Mouse (Mus musculus): ENCODE results near the gene Gabarap.
"Not testable (repeated sequence)": the region's sequence is repeated elsewhere in the genome, so short reads cannot be mapped to it uniquely, and the experiment has no call there.

Gene Gabarap

GRCm38 (mm10) chr11:69998567-69999491, 7.9 kb downstream of the Gabarap start:
- no peak for DNase-seq (ENCODE audit: low spot score in 2 of 2)

GRCm38 (mm10) chr11:69999666-70000065, 8.7 kb downstream of the Gabarap start:
- DNase-seq (ENCODE audit: low spot score in 2 of 2) = no peak

- peak; percentile 84 to 87 for DNase-seq (ENCODE audit: low spot score in 2 of 2)
Measured at GRCm38 (mm10) chr11:70000396-70000898, 9.5 kb downstream of the Gabarap start, which contains the start of gene Dvl2. Dvl2 (plus strand) TSS chr11:70000595.

DNA sequence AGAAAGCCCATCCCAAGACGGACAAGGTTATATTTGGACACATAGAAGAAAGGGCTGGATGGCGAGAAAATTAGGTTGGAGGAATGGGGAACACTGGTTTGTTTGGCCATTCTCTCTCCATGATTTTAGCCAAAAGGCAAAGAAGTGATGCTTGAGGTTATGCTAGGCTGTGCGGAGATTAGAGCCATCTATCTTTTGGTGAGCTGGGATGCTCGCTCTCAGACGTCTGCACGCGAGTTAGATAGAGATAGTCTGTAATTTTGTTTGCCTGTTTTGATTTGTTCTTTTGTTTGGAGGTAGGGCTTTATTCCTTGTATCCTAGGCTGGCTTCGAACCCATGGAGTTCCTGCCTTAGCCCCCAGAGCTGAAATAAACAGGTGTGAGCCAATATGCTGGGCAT, 10.2 kb downstream of the Gabarap start:
- DNase-seq (ENCODE audit: low spot score in 2 of 2) = no peak

DNA sequence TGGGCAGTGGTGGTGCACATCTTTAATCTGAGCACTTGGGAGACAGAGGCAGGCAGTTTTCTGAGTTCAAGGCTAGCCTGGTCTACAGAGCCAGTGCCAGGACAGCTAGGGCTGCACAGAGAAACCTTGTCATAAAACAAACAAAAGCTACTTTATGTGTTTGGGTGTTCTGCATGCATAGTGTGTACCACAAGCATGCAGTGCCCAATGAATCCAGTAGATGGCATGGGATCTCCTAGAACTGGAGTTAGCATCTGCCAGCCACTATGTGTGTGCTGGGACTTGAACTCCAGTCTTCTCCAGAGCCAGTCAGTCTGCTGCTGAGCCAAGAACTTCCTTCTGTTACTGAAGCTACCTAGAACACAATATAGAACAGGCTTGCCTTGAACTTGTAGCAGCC, 10.9 kb downstream of the Gabarap start:
- DNase-seq (ENCODE audit: low spot score in 2 of 2) = no peak

DNA sequence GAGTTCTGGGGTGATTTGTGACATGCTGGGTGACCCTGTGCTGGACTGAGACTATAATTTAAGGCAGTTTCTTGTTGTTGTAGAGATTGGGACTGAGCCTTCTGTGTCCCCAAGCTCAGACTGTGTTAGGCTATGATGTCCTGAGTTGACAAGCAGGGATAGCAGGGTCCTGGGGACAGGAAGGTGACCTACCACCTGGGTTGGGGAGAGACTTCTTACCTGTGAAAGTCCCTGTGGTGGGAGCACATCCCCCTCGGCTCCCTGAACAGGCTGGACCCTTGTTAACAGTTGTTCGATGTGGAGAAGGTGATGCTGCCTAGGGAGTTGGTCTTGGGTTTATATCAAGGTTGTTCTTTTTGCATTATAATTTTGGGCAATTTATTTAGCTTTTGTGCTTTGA, 11.5 kb downstream of the Gabarap start:
- DNase-seq (ENCODE audit: low spot score in 2 of 2) = no peak

DNA sequence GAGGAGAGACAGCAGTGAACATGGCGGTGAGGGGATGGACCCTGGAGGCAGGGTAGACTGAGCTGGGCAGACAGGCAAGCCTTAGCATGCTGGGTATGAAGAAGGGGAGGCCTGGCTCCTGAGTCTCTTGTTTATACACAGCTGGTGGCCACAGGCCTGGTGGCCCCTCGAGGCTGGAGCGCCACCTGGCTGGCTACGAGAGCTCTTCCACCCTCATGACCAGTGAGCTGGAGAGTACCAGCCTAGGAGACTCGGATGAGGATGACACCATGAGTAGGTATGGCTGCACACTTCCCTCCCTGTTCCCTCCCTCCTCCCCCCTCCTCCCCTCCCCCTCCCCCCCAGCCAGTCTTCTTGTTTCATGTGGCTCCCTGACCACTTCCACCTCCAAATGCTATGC, 14.6 kb downstream of the Gabarap start:
- DNase-seq (ENCODE audit: low spot score in 2 of 2) = no peak

GRCm38 (mm10) chr11:70010033-70010432, 19.1 kb downstream of the Gabarap start:
- no peak for DNase-seq (ENCODE audit: low spot score in 2 of 2)

- DNase-seq (ENCODE audit: low spot score in 2 of 2) = no peak
Measured at GRCm38 (mm10) chr11:70010548-70010947, 19.6 kb downstream of the Gabarap start.

GRCm38 (mm10) chr11:70010961-70011360, 20.0 kb downstream of the Gabarap start:
- no peak for DNase-seq (ENCODE audit: low spot score in 2 of 2)

DNA sequence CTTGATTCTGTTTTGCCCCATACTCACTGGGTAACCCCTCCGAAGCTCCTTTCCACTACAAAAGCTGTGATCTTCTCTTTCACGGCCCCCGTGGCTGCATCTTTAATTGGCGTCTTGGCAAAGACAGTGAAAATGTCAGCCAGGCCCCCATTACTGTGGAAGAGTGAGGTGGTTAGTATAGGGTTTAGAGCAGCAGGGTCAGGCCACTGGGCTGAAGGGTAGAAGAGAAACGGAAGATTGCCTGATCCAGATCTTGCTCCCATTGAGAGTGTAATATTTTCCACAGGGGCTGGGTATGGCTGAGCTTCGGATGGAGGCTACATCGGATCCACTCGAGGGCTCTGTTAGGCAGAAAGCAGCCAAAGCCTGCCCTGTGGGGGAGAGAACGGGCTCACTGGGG, 22.0 kb downstream of the Gabarap start:
- DNase-seq (ENCODE audit: low spot score in 2 of 2) = no peak

DNA sequence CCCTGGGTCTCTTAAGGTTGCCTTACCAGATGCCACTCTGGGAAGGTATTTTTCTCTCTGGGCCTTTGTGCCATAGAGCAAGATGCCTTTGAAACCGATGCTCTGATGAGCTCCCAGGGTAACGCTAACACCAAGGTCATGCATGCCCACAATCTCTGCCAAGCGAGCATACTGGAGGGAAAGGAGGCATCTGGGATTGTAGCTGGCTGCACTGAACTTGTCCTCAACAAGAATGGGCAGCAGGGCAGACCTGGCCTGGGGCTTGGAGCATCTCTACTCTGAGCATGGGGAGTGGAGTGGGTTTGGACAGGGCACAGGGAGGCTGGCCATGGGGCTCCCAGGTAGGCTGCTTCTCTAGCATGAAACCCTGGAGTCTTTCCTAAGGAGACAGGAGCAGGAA, 22.5 kb downstream of the Gabarap start:
- DNase-seq (ENCODE audit: low spot score in 2 of 2) = no peak

- no peak for DNase-seq (ENCODE audit: low spot score in 2 of 2)
Measured at GRCm38 (mm10) chr11:70014051-70014450, 23.1 kb downstream of the Gabarap start.

- DNase-seq (ENCODE audit: low spot score in 2 of 2) = peak; percentile 74 to 81
Measured at GRCm38 (mm10) chr11:70014880-70015558, 24.1 kb downstream of the Gabarap start, which contains the start of gene Acadvl. Acadvl (minus strand) TSS chr11:70015411.

DNA sequence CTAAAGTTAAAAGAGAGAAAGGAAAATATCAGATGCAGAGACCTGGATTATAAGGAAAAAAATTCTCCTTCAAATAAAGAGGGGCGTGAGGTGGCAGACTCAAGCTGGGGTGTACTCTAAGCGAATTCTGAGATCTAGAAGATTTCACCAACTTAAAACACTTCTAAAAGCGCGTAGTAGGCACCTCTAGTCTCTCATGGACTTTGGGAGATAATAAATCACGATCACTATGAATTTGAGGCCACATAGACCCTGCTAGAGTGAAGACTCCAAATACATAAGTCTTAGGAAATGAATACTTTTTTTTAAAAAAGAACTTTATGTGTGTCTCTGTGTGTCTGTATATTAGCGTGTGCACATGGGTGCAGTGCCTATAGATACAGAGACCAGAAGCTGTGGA, 24.7 kb downstream of the Gabarap start:
- no peak for DNase-seq (ENCODE audit: low spot score in 2 of 2)

GRCm38 (mm10) chr11:70016177-70016576, 25.2 kb downstream of the Gabarap start:
- not testable (repeated sequence) for DNase-seq (ENCODE audit: low spot score in 2 of 2)

GRCm38 (mm10) chr11:70016669-70017068, 25.7 kb downstream of the Gabarap start, which contains the start of gene Dlg4:
Dlg4 (plus strand) TSS chr11:70016942.
- no peak for DNase-seq (ENCODE audit: low spot score in 2 of 2)

GRCm38 (mm10) chr11:70017199-70017767, 26.3 kb downstream of the Gabarap start:
- no peak for DNase-seq (ENCODE audit: low spot score in 2 of 2)

DNA sequence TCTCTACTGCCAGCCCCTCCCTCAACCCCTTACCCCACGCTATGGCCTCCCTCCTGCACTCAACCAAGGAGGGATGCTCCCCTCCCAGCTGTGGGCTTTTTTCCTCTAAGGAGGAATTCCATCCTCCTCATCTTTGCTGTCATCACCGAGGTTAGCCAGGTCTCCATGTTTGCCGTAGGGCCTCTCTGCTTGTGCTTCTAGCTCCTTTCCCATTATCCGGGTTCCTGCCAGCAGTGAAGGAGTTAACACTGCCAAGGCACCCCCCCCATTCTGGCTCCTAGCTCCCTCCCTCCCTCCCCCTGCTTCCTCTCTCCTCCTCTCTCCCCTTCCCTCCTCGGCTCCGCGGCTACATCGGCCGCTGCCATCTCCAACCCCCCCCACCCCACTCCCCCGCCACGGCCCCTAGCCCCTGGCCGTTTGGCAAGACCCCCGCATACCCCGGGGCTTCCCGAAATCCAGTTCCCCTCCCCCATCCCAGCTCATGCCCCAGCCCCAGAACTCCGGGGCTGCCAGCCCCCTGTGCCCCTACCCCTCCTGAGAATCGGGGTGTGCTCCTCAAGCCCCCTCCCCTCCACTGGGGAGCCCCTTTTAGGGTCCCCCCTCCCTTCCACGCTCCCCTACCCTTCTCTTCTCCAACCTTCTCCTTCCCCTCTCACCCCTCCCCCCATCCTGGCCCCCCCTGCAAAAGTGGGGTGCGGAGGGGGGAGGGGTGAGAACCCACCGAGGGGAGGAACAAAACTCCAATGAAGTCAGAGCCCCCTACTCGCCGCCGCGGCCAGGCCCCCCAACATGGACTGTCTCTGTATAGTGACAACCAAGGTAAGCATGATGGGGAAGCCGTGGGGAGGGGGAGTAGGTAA, 27.4 kb downstream of the Gabarap start:
- DNase-seq (ENCODE audit: low spot score in 2 of 2) = peak in 1 of 2 experiments; percentile 65

DNA sequence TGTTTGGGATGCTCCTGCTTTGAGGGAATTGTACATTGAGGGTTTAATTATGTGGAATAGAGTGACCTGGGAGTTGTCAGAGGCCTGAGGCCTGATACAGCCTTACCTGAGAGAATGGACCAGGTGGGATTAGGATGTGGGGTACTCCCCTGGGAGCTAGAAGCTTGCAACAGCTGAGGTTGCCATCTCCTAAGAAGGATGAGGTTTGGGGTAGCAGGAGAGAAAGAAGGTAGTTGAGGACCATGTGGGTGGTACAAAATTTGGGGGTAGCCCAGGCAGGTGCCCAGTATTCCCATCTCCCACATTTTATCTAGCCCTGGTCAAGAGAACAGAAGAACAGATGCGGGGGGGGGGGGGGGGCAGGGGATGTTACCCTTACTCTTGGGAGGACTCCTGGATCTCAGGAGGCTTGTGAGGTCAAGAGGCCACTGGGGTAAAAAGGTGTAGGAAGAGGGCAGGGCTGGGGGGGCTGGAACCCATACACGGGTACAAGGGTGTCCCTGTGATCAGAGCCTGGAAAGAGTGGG, 28.6 kb downstream of the Gabarap start:
- no peak for DNase-seq (ENCODE audit: low spot score in 2 of 2)
